Mouse (Mus musculus): ENCODE measurements around the gene Uck1.

GRCm38 (mm10) chr2:32240591-32240990 lies 19.4 kb downstream of the Uck1 start:
- TF ChIP-seq CTCF (conservative IDR thresholded peaks at IDR 0.05; ENCODE audit: low read length), result no peak
- no peak for TF ChIP-seq NANOG (IDR thresholded peaks at IDR 0.05; ENCODE audit: borderline replicate concordance, low read length)
